Mouse (Mus musculus): Measurements from ENCODE around the gene Rapgef2. TPM values are rescaled to one million over a fixed set of nuclear protein-coding genes. Genes with fewer than 3 reads are reported as not detected.
"Not testable (repeated sequence)": the region's sequence is repeated elsewhere in the genome, so short reads cannot be mapped to it uniquely, and the experiment has no call there.

The Rapgef2 gene
- total RNA-seq, 2 experiments from 2014 or later: 24.8 to 30.8 TPM

DNA sequence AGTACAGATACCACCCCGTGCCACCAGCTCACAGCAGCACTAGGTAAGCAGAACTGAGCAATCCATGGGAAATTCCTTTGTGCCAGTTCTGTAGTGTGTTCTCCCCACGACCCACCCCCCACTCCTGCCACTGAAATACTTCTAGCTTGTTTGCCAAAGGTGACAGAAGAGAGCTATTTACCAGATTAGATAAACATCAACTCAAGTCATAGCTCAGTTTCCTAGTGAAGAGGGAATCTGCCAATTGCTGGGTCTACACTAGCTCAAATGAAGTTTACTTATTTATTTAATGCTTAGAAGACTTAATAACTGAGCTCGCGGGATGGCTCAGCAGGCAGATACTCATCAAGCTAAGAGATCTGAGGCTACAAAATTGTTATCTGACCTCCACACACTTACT is 200.0 kb downstream of the Rapgef2 start:
- no peak for DNase-seq

GRCm38 (mm10) chr3:79083881-79084280 is 202.4 kb downstream of the Rapgef2 start:
- DNase-seq: no peak

DNA sequence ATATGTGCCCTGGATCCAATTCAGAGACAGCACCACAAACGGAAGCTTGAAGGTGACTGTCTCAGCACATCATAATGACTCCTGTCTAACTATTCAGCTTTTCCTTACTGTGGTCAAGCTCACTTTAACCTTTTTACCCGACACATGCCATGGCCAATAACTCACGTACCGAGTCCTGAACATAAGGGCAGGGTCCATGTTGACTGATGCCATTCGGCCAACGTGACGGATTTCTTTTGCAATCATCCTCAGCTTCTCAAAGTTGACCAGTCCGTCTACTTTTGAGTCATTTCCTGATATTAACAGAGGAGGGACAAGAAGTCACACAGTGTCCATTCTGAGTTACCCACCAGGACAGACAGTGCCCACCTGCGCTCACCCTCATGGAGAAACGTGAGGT is 203.3 kb downstream of the Rapgef2 start:
- DNase-seq: no peak

DNA sequence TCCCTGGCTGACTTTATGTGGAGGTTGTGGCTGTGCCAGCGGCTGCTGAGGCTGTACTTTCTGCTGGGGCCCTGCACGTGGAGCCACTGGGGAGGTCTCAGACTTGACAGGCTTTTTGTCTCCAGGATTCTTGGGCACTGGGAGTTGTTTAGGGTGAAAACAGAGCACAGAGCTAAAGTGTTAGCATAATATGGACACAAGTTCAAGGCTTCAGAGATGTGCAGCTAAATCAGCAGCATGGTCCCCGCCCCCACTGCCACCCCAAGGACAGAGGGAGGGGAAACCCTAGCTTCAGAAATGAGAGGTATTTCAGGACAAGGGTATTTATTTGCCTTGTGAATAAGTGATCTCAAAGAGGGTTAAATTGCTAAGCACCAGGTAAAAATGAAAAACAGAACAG is 207.2 kb downstream of the Rapgef2 start:
- no peak for DNase-seq

DNA sequence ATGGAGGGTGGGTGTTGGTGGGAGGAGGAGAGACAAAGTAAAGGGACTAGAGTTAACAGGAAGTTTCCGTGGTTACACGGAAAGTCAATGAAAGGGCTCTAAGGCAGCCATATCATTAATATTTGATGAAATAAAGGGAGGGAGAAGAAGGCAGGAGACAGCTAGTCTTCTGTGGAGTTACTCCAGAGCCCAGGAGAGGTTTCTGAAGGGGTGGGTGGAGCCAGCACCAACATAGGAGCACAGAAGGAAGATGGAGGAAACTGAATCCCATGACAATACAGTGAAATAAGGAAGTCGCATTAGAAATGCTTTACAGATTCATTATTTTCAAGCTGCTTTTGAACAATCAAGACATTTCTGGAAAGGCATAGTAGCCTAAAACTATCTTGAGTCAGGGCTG is 211.3 kb downstream of the Rapgef2 start:
- no peak for DNase-seq

GRCm38 (mm10) chr3:79073541-79074244 is 212.6 kb downstream of the Rapgef2 start:
- DNase-seq: no peak

- no peak for DNase-seq
Measured at GRCm38 (mm10) chr3:79071561-79071960, 214.8 kb downstream of the Rapgef2 start.

- DNase-seq: no peak
Measured at GRCm38 (mm10) chr3:79069891-79070290, 216.4 kb downstream of the Rapgef2 start.

- DNase-seq: no peak
Measured at GRCm38 (mm10) chr3:79068976-79069375, 217.3 kb downstream of the Rapgef2 start.

DNA sequence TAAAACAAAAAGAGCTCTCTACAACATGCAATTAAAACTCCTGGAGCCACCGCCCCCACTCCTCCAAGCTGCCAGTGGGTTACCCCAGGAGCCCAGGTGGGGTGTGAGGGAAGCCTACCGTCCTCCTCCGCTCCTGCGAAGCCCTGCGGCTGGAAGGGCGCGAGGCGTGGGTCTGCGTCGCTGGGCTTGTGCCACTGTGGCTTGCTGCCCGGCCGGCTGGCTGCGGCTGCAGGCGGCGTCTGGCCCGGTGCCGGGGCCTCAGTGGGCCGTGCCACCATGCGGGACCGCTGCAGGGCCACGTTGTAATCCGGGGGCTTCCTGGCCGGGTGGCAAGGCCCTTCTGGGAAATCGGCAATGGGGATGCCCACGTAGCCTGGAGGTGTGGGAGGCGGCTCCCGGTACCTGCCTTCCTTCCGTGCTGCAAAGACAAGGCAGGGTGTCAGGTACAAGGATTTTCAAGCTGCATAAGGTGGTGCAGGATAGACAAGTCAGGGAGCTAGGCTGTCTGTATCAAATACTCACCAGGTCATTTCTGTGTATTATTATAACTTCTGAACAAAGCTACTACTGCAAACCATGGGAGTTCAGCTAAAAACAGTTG is 219.8 kb downstream of the Rapgef2 start:
- no peak for DNase-seq

DNA sequence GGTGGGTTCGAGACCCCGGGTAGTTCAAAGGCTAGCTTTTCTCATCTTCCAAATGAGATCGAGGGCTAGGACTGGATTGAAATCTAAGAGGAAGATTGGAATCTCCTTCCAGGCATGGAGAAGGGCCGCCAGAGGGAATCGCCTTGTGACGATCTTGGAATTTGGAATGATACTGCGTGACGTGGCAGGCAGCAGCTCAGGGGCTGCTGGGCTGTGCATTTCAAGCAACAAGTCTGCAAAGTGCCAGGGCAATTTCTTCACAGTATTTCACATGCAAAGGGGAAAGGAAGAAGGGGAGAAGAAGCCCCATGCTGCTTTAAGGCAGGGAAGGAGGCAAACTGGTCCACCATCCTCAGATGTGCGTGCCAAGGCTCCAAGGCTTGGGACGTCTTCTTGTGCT is 222.2 kb downstream of the Rapgef2 start:
- DNase-seq: no peak

DNA sequence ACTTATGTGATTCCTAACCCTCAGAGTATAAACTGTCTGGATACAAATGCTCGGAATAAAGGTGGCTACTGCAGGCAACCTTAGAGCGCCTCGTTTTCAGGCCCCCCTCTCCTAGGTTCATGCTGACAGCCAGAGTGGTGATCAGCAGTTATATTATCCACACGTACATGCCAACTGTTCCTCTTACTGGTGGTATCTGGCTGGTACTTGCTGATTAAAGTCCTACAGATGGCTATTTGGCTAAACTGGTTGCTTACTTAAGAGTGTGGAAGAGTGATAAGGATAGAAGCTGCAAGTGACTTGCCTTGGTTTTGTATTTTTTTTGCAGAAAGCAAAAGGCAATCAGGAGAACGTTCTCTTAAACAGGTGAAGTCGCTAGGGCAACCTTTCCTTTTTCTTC is 224.9 kb downstream of the Rapgef2 start:
- no peak for DNase-seq

DNA sequence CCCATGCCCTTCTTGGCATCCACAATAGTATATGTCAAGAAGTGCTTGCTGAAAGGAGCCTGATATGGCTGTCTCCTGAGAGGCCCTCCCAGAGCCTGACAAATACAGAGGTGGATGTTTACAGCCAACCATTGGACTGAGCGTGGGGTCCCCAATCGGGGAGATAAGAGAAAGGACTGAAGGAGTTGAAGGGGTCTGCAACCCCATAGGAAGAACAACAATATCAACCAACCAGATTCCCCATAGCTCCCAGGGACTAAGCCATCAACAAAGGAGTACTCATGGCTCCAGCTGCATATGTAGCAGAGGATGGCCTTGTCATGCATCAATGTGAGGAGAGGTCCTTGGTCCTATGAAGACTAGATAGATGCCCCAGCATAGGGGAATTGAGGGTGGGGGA is 227.8 kb downstream of the Rapgef2 start:
- DNase-seq: not testable (repeated sequence)

- DNase-seq: no peak
Measured at GRCm38 (mm10) chr3:79045251-79045650, 241.1 kb downstream of the Rapgef2 start.

GRCm38 (mm10) chr3:79042973-79043372 is 243.3 kb downstream of the Rapgef2 start:
- no peak for DNase-seq

DNA sequence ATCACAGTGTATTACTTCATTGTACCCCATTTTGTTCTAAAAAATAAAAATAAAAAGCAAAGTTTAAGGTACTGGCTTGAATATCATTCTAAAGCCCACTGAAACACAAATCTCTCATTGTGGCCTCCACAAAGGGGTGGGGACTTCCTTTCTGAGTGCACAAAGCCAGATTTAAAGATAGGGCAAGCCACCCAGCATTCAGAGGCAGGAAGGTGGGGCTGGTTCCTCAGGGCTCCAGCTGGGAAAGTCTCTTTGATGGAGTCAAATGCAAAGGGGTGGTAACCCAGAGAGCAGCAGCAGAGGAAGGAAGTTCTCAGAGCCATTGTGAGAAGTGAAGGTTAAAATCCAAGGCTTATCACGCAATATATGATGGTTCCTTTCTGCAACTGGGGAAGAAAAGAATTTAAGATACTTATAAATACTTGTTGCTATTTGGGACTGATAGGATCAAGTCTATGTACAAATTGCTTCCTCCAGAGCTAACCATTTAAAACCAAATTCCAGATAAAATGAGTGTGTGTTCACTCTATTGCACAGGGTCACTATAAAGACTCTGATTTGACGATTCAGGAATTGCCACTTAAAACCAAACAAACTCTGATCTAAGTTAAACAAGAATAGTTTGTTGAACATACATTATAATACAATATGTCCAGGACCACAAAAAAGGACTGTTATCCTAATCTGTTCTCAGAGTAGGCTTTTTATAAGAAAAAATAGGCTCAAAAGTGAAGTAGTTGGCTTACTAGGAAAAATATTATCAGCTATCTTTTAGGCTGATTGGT is 246.5 kb downstream of the Rapgef2 start:
- no peak for DNase-seq

DNA sequence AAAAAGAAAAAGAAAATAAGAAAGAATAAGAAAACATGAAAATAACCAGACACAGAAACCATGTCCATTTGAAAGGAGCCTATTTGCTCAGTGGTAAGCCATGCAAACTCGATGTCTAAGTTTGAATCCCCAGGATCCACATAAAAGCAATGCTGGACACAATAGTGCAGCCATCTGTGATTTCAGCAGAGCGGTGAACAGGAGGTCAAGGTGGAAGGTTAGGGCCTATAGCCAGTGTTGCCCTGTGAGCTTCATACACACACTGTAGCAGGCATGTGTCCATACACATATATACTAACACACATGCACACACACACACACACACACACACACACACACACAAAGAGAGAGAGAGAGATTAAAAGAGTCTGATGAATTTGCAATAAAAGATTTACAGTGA is 247.3 kb downstream of the Rapgef2 start:
- DNase-seq: no peak

DNA sequence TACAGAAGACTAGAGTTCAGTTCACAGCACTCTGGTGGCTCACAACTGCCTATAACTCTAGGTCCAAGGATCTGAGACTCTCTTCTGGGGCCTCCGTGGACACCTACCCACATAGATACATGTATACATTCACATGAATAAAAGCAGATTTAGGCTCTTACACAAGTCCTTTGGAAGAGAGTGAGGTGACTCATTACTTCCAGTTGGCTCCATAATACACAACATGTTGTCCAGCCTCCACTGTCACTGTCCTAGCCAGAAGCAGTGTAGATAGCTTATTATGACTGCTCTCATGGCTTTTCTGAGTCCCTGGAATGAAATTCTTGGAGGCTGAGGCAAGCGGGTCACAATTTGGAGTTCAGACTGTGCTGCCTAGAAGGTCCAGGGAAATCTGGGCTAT is 251.9 kb downstream of the Rapgef2 start:
- no peak for DNase-seq

DNA sequence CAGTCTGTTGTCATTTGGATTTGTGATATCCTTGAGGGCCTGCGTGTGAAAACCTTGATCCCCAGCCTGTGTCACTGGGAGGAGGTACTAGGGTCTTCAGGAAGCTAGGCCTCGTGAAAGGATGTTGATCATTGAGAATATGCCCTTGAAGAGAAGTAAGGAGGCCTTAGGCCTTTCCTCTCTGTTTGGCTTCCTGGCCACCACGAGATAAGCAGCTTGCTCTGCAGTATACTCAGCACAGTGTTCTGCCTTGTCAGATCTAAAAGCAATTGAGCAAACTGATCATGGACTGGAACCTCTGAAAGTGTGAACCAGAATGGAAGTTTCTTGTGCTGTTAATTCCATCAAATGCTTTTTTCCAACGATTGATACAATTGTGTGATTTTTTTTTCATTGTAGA is 255.5 kb downstream of the Rapgef2 start:
- DNase-seq: no peak

- no peak for DNase-seq
Measured at GRCm38 (mm10) chr3:79028153-79028878, 258.0 kb downstream of the Rapgef2 start.

- DNase-seq: no peak
Measured at GRCm38 (mm10) chr3:79025983-79026382, 260.3 kb downstream of the Rapgef2 start.

DNA sequence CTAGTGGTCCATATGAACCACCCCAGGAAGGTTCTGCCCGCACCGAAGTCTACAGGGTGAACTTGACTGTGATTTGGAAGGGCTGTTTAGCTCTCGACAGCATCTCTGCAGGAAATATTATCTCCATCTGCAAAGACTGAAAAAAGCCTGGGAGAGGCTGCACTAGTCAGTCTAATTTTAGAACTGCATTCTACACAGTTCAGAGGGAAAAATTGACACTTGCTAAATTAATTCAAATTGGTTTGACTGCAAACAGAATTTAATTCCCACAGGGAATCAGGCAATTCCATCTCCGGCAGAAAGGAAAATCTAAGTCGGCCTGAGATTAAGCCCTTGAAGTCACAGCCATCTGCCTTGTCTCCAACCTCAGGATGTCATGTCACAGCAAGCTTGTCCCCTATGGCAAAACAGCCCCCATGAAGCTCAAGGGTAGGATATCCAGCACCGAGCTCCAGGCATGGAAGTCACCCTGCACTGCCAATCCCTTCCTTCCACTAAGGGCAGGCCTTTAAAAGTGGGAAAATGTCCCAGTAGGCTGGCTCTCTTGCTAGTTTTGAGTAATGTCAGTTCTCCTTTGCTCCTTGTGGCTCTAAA is 262.5 kb downstream of the Rapgef2 start:
- DNase-seq: no peak

Measured in gastrocnemius, postnatal 10 days (tissue).